Mouse (Mus musculus): Measurements from ENCODE around the gene Plcd3.

The Plcd3 gene

GRCm38 (mm10) chr11:103066191-103067050 lies 35.0 kb downstream of the Plcd3 start:
- DNase-seq (ENCODE audit: low spot score): no peak

- no peak for DNase-seq (ENCODE audit: low spot score)
These were observed 42.9 kb downstream of the Plcd3 start for GRCm38 (mm10) chr11:103058499-103059085.

- DNase-seq (ENCODE audit: low spot score): no peak
These were observed 44.8 kb downstream of the Plcd3 start for GRCm38 (mm10) chr11:103056636-103057035.

GRCm38 (mm10) chr11:103054798-103055197 lies 46.7 kb downstream of the Plcd3 start:
- peak; percentile 50 for DNase-seq (ENCODE audit: low spot score)

GRCm38 (mm10) chr11:103053191-103054076 lies 48.0 kb downstream of the Plcd3 start:
- DNase-seq (ENCODE audit: low spot score): no peak

- DNase-seq (ENCODE audit: low spot score): no peak
These were observed 49.4 kb downstream of the Plcd3 start for GRCm38 (mm10) chr11:103052078-103052477.

- peak; percentile 71 for DNase-seq (ENCODE audit: low spot score)
These were observed 50.2 kb downstream of the Plcd3 start for GRCm38 (mm10) chr11:103051249-103051691.

GRCm38 (mm10) chr11:103050153-103050552 lies 51.3 kb downstream of the Plcd3 start:
- DNase-seq (ENCODE audit: low spot score): no peak

GRCm38 (mm10) chr11:103049611-103050010 lies 51.8 kb downstream of the Plcd3 start:
- DNase-seq (ENCODE audit: low spot score): no peak

- no peak for DNase-seq (ENCODE audit: low spot score)
These were observed 55.2 kb downstream of the Plcd3 start for GRCm38 (mm10) chr11:103046286-103046685.

GRCm38 (mm10) chr11:103043982-103044381 lies 57.5 kb downstream of the Plcd3 start:
- no peak for DNase-seq (ENCODE audit: low spot score)

- no peak for DNase-seq (ENCODE audit: low spot score)
These were observed 58.6 kb downstream of the Plcd3 start for GRCm38 (mm10) chr11:103042828-103043227.

- no peak for DNase-seq (ENCODE audit: low spot score)
These were observed 63.4 kb downstream of the Plcd3 start for GRCm38 (mm10) chr11:103038037-103038436.

- DNase-seq (ENCODE audit: low spot score): no peak
These were observed 64.5 kb downstream of the Plcd3 start for GRCm38 (mm10) chr11:103036881-103037465.

GRCm38 (mm10) chr11:103035007-103035406 lies 66.5 kb downstream of the Plcd3 start:
- no peak for DNase-seq (ENCODE audit: low spot score)

- DNase-seq (ENCODE audit: low spot score): no peak
These were observed 68.4 kb downstream of the Plcd3 start for GRCm38 (mm10) chr11:103033030-103033429.

GRCm38 (mm10) chr11:103028176-103028891 lies 73.1 kb downstream of the Plcd3 start, which contains the start of the genes Nmt1 and Dcakd:
TSS of gene Nmt1 (plus strand) at chr11:103028190.
TSS of gene Dcakd (minus strand) at chr11:103028333.
- peak; percentile 98 for DNase-seq (ENCODE audit: low spot score)

- DNase-seq (ENCODE audit: low spot score): no peak
These were observed 73.8 kb downstream of the Plcd3 start for GRCm38 (mm10) chr11:103027570-103028175.

GRCm38 (mm10) chr11:103026901-103027300 lies 74.6 kb downstream of the Plcd3 start:
- peak; percentile 35 for DNase-seq (ENCODE audit: low spot score)

- DNase-seq (ENCODE audit: low spot score): no peak
These were observed 77.5 kb downstream of the Plcd3 start for GRCm38 (mm10) chr11:103023974-103024373.
